Mouse (Mus musculus) lung, embryonic 16.5 days (tissue): ENCODE results near the gene Dmrt3. TPM values are rescaled to one million over a fixed set of nuclear protein-coding genes. Genes with fewer than 3 reads are reported as not detected.
A peak's percentile ranks its signal among the peaks of the same experiment; 100 is the strongest.

Experiments
- ATAC-seq: fragments of 200-750 bp; cut with Nextera tagmentation; 2 replicates; pipeline ENCODE4 v1.8.0; 2017; ENCODE audit warnings: low read depth, mild to moderate bottlenecking, moderate library complexity
- H3K27ac ChIP-seq: fragments of 300-500 bp; sonication (generic); 2 replicates; pipeline ENCODE4 v1.5.1; 2014; ENCODE audit warnings: mild to moderate bottlenecking, control low read depth, low read length
- H3K27me3 ChIP-seq: fragments of 300-500 bp; sonication (generic); 2 replicates; pipeline ENCODE4 v1.6.1; 2014; ENCODE audit warnings: low read depth, low read length, mixed read lengths; ENCODE audit not compliant: control insufficient read depth, insufficient read depth
- H3K36me3 ChIP-seq: fragments of 300-500 bp; sonication (generic); 2 replicates; pipeline ENCODE4 v1.6.1; 2014; ENCODE audit warnings: low read length; ENCODE audit not compliant: control insufficient read depth, insufficient read depth
- H3K4me1 ChIP-seq: fragments of 300-500 bp; sonication (generic); replicated peaks from 2 replicates; pipeline ENCODE4 v1.6.1; 2014; ENCODE audit warnings: low read length, mixed read lengths; ENCODE audit not compliant: control insufficient read depth, insufficient read depth
- H3K4me2 ChIP-seq: fragments of 300-500 bp; sonication (generic); 2 replicates; pipeline ENCODE4 v1.6.1; 2014; ENCODE audit warnings: low read depth, low read length, control low read depth
- H3K4me3 ChIP-seq: fragments of 300-500 bp; sonication (generic); 2 replicates; pipeline ENCODE4 v1.5.1; 2014; ENCODE audit warnings: mild to moderate bottlenecking, low read length, control low read depth
- H3K9ac ChIP-seq: fragments of 300-500 bp; sonication (generic); 2 replicates; pipeline ENCODE4 v1.6.1; 2014; ENCODE audit warnings: low read length, control low read depth
- H3K9me3 ChIP-seq: fragments of 300-500 bp; sonication (generic); 2 replicates; pipeline ENCODE4 v1.6.1; 2016; ENCODE audit warnings: low read length; ENCODE audit not compliant: control insufficient read depth
- WGBS: fragments of 180-500 bp; shearing (Covaris S2); extraction: QIAGEN DNeasy Blood & Tissue Kit; methylation state at CpG from one replicate; pipeline ENCODE4 v1.1.7; 2014; 5-methylcytosine and 5-hydroxymethylcytosine counted together
- polyA plus RNA-seq: library from polyadenylated mRNA; unstranded; fragments of >200 nt; fragmentation: Nextera tagmentation; extraction: Ambion mirVana; gene quantifications from 2 replicates; pipeline ENCODE4 v1.2.1, GENCODE M21; 2015

Gene Dmrt3
- polyA plus RNA-seq = 0.20 and 0.44 TPM in 2 replicates

DNA sequence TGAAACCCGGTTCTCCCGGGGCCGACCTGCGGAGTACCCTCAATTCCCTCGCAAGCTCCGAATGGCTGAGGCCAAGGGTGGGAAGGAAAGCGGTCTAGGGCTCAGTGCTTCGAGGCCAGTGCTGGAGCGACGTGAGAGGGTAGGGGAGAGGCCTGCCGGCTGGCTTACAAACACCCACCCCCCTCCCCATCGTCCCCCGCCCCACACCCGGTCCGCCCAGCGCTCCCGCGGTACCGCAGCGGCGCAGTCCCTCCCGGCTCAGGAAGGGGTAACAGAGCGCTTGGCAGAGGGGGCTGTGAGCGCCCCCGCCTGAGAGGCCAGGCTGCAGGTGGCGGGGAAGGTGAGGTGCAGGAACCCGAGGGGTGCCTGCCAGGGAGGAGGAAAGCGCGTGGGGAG, at the start of gene Dmrt3:
Gene Dmrt3 (plus strand): TSS at position 287 of the 396 bp plus-strand sequence.
- Histone ChIP-seq H3K4me1 (peaks cover 25% of the 10 kb centered on the region), H3K27ac (no peak within 1 kb of the TSS), H3K9ac (no peak within 1 kb of the TSS), H3K36me3 (no peaks in the 10 kb centered on the region), H3K4me3 (peak within 1 kb of the TSS; percentile 34), H3K4me2 (peak within 1 kb of the TSS; percentile 46), H3K27me3 (peaks cover 94% of the 10 kb centered on the region), H3K9me3 (no peaks in the 10 kb centered on the region)
- 0% methylated on average over 29 of the region's 29 CpGs for WGBS
- ATAC-seq = peak; percentile 37

GRCm38 (mm10) chr19:25564430-25564829, 45.7 kb upstream of the Dmrt3 start:
- Histone ChIP-seq H3K4me2 (no peak overlapping the region), H3K4me1 (no peaks in the 10 kb centered on the region), H3K27ac (no peak overlapping the region), H3K36me3 (no peaks in the 10 kb centered on the region), H3K9me3 (no peaks in the 10 kb centered on the region), H3K9ac (no peak overlapping the region), H3K4me3 (no peak overlapping the region), H3K27me3 (0 out of 2 replicates have a peak, but pooled peaks cover 5% of the 10 kb centered on the region)
- 59% methylated on average over 12 of the region's 12 CpGs for WGBS
- no peak for ATAC-seq

DNA sequence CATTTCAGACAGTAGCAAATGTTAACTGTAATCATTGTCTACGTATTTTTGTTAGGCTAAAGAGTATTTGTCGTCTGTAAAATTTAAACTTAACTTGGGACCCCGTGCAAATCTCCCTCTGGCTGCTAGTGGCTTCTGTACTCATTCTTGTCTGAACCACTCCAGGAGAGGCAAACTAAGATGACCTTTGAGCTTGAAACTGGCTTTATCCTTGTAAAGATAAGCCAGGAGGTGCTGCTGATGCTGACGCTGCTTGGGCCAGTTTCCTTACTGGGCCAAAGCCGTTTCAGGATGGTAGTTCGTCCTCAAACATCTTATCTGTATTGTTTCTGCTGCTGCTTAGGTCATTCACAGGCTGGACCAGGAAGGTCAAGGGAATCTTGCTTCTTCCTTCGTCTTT, 40.3 kb upstream of the Dmrt3 start:
- H3K4me1 ChIP-seq = peaks cover 8% of the 10 kb centered on the region
- H3K36me3 ChIP-seq = no peaks in the 10 kb centered on the region
- no peak for ATAC-seq
- 49% methylated on average over 7 of the region's 7 CpGs for WGBS
- H3K4me3 ChIP-seq = no peak overlapping the region
- no peak overlapping the region for H3K4me2 ChIP-seq
- peaks cover 16% of the 10 kb centered on the region for H3K27me3 ChIP-seq
- no peaks in the 10 kb centered on the region for H3K9me3 ChIP-seq
- no peak overlapping the region for H3K9ac ChIP-seq
- no peak overlapping the region for H3K27ac ChIP-seq

DNA sequence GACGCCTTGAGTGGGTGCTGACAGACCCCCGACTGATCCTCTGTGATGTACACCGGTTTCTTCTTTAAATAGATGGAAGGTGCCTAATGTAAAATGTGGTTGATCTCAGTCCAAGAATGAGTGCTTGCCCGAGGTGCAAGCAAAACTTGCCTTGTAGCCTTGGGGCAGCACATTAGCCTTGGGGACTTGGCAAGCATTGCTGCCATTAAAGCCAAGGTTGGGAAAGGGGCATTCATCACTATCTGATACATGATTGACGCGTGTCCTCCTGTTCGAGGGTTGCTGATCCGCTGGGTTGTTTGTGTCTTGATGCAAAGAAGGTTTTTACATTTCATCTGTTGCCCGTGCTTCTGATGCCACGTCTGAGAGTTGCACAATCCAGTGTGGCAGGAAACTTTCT, 35.7 kb upstream of the Dmrt3 start:
- Histone ChIP-seq H3K4me2 (peak overlapping the region; percentile 57; the same call in 1 of the 2 replicates), H3K9ac (no peak overlapping the region; the same call in 1 of the 2 replicates), H3K9me3 (no peaks in the 10 kb centered on the region), H3K4me3 (no peak overlapping the region), H3K4me1 (peaks cover 16% of the 10 kb centered on the region), H3K36me3 (no peaks in the 10 kb centered on the region), H3K27me3 (peaks cover 15% of the 10 kb centered on the region), H3K27ac (no peak overlapping the region)
- no peak for ATAC-seq
- WGBS = 16% methylated on average over 10 of the region's 10 CpGs

- Histone ChIP-seq H3K27ac (peak overlapping the region; percentile 16; the same call in 1 of the 2 replicates), H3K9ac (no peak overlapping the region), H3K4me3 (peak overlapping the region; percentile 26), H3K27me3 (peaks cover 15% of the 10 kb centered on the region), H3K4me2 (peak overlapping the region; percentile 57), H3K9me3 (no peaks in the 10 kb centered on the region), H3K4me1 (peaks cover 16% of the 10 kb centered on the region), H3K36me3 (no peaks in the 10 kb centered on the region)
- WGBS = 2% methylated on average over 17 of the region's 17 CpGs
- peak; percentile 90 for ATAC-seq
Measured at GRCm38 (mm10) chr19:25574981-25575814, 34.9 kb upstream of the Dmrt3 start.

DNA sequence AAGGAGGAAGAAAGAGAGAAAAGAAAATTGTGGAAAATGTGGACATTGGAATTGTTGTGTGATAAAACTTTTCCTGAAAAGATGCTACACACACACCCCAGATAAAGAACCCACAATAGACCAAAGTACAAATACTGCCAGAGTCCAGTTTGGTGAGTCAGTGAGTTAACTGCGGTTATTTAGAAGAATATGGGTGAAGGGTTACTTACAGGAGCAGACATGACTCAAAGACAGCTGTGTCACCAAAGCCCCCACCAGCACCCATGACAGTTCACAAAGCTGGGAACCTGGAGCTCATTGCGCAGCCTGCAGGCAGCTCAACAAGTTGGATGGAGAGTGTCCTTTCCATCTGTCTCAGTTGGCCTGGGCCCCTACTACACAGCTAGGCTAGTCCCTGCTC, 31.7 kb upstream of the Dmrt3 start:
- H3K27ac ChIP-seq = no peak overlapping the region
- no peak for ATAC-seq
- H3K4me2 ChIP-seq = no peak overlapping the region
- no peaks in the 10 kb centered on the region for H3K9me3 ChIP-seq
- no peak overlapping the region for H3K4me3 ChIP-seq
- peaks cover 16% of the 10 kb centered on the region for H3K4me1 ChIP-seq
- H3K9ac ChIP-seq = no peak overlapping the region
- H3K36me3 ChIP-seq = no peaks in the 10 kb centered on the region
- peaks cover 15% of the 10 kb centered on the region for H3K27me3 ChIP-seq
- 98% methylated on average over 2 of the region's 2 CpGs for WGBS

GRCm38 (mm10) chr19:25579440-25579839, 30.7 kb upstream of the Dmrt3 start:
- ATAC-seq = no peak
- WGBS = 90% methylated on average over 2 of the region's 2 CpGs
- H3K4me1 ChIP-seq = peaks cover 12% of the 10 kb centered on the region
- H3K27ac ChIP-seq = no peak overlapping the region
- no peak overlapping the region for H3K4me2 ChIP-seq
- H3K36me3 ChIP-seq = no peaks in the 10 kb centered on the region
- no peaks in the 10 kb centered on the region for H3K9me3 ChIP-seq
- H3K27me3 ChIP-seq = peaks cover 6% of the 10 kb centered on the region
- no peak overlapping the region for H3K4me3 ChIP-seq
- no peak overlapping the region for H3K9ac ChIP-seq

DNA sequence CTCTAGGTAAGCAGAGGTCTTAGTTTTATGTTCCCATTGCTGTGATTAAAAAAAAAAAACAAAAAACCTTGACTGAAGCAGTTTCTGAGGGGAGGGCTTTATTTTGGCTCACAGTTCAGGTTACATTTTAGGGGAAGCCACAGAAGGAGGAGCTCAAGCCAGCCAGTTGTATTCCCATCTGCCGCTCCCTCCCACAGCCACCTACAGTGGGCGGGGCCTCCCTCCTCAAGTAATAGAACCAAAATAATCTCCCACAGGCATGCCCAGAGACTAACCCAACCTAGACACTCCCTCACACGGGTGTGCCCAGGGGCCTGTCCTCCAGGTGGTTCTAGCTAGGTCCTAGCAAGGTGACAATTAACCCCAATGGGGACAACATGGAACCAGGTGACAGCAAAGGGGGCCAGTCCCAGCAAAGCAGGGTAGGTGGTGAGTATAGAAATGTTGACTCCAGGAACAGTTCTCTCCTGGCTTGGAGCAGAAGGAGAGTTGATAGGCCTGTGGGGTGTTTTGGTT, 12.3 kb upstream of the Dmrt3 start:
- Histone ChIP-seq H3K4me1 (no peaks in the 10 kb centered on the region), H3K27me3 (peaks cover 56% of the 10 kb centered on the region), H3K4me3 (no peak overlapping the region), H3K9me3 (no peaks in the 10 kb centered on the region), H3K27ac (no peak overlapping the region), H3K36me3 (no peaks in the 10 kb centered on the region), H3K9ac (no peak overlapping the region), H3K4me2 (no peak overlapping the region)
- WGBS = 58% methylated on average over 3 of the region's 3 CpGs
- no peak for ATAC-seq

DNA sequence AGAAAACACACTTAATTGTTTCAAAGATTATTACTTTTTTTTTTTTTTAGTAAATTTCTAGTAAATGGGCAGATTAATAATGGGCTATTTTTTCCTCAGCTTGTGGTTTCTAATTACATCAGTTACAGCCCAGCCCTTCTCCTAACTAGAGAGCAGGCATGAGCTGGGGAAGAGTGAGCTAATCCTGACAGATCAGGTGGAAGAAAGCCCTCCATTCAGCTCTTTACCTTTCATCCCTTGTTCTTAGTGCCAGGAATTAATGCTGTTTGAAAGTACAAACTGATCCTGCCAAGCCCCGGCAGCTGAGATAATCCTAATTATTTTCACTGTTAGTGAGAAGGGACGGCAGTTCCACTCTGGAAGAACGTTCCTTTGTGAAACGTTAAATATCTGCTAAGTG, 11.5 kb upstream of the Dmrt3 start:
- H3K27ac ChIP-seq = no peak overlapping the region
- H3K36me3 ChIP-seq = no peaks in the 10 kb centered on the region
- H3K9ac ChIP-seq = no peak overlapping the region
- 8% methylated on average over 4 of the region's 4 CpGs for WGBS
- peaks cover 61% of the 10 kb centered on the region for H3K27me3 ChIP-seq
- no peak for ATAC-seq
- no peak overlapping the region for H3K4me2 ChIP-seq
- no peaks in the 10 kb centered on the region for H3K9me3 ChIP-seq
- no peak overlapping the region for H3K4me3 ChIP-seq
- no peaks in the 10 kb centered on the region for H3K4me1 ChIP-seq
